ENCODE assay signal across 9 mouse cellular contexts in genomic region chr2:3089274-3089673, GRCm38 (mm10). TPM values are rescaled to one million over a fixed set of nuclear protein-coding genes. Genes with fewer than 3 reads are reported as not detected.
DNase-seq lines count a peak whose midpoint lies in the region; ATAC-seq and TF ChIP-seq lines count a peak whose summit lies in the region.
"Had no signal": no experiment of that assay in that cellular context is flagged by ENCODE, and none has a peak within 500 bp of the region (broad histone marks: within the 10 kb centered on the region; RNA-seq: fewer than 3 reads in every experiment).

No protein-coding gene starts in this region.

- H3K4me3 ChIP-seq in liver, embryonic 14.5 days (ENCODE audit: insufficient read depth in 1 of 2, low read depth in 2 of 2, low read length in 2 of 2), result no peak overlapping the region
- H3K4me3 ChIP-seq in liver, embryonic 12.5 days, result no peak overlapping the region
- H3K4me3 ChIP-seq: neural tube, embryonic 13.5 days had no signal

- no peaks in the 10 kb centered on the region for H3K9me3 ChIP-seq in liver, embryonic 14.5 days (ENCODE audit: control insufficient read depth, low read length)
- H3K9me3 ChIP-seq in liver, embryonic 12.5 days (replicated peaks), result no peaks in the 10 kb centered on the region
- H3K9me3 ChIP-seq: neural tube, embryonic 13.5 days had no signal

- no peak overlapping the region for H3K9ac ChIP-seq in liver, embryonic 14.5 days (replicated peaks)
- H3K9ac ChIP-seq in liver, embryonic 12.5 days, result no peak overlapping the region
- H3K9ac ChIP-seq: neural tube, embryonic 13.5 days had no signal

- H3K4me1 ChIP-seq in liver, embryonic 14.5 days (replicated peaks; ENCODE audit: control insufficient read depth in 2 of 2, insufficient read depth in 2 of 2, low read length in 1 of 2), result no peaks in the 10 kb centered on the region
- no peaks in the 10 kb centered on the region for H3K4me1 ChIP-seq in liver, embryonic 12.5 days
- H3K4me1 ChIP-seq: neural tube, embryonic 13.5 days had no signal

- peak; percentile 12; the same call in 1 of the 2 replicates for TF ChIP-seq CTCF in liver, embryonic 14.5 days (IDR thresholded peaks at IDR 0.05; ENCODE audit: low read depth)

- no peaks in the 10 kb centered on the region for H3K36me3 ChIP-seq in liver, embryonic 14.5 days (replicated peaks; ENCODE audit: control insufficient read depth, insufficient read depth, low read depth)
- H3K36me3 ChIP-seq in liver, embryonic 12.5 days, result no peaks in the 10 kb centered on the region
- H3K36me3 ChIP-seq: neural tube, embryonic 13.5 days had no signal

- TF ChIP-seq EP300 in liver, embryonic 14.5 days (IDR thresholded peaks at IDR 0.05; ENCODE audit: low read depth), result no peak

- WGBS in liver, embryonic 14.5 days (ENCODE audit: insufficient replicate concordance), result 14% methylated on average over 1 of the region's 1 CpGs
- WGBS in liver, embryonic 12.5 days (ENCODE audit: insufficient replicate concordance), result 13% methylated on average over 1 of the region's 1 CpGs

- DNase-seq in heart, adult 8-10 months (ENCODE audit: low spot score), result peak; percentile 41
- DNase-seq in heart, postnatal 36 days, result no peak
- no peak for DNase-seq in liver, embryonic 14.5 days (ENCODE audit: low read depth in 3 of 3, low spot score in 3 of 3)
- DNase-seq in adipocyte (ENCODE audit: low spot score), result peak; percentile 31
- DNase-seq in retina, embryonic 14.5 days (ENCODE audit: low spot score), result peak; percentile 58
- DNase-seq in c-Kit-positive CD71-positive TER-119-positive erythroid progenitor cells, embryonic 14.5 days (ENCODE audit: low spot score), result no peak

- intact Hi-C loops in heart, postnatal 36 days (cut with DNase I), result loop anchor here (1.0 to 2.0 kb wide), 3 partner anchors 29 to 326 kb away; no protein-coding TSS in a partner anchor

- no peak for ATAC-seq in liver, embryonic 14.5 days (ENCODE audit: insufficient read depth)
- no peak for ATAC-seq in liver, embryonic 12.5 days

- H3K27me3 ChIP-seq in liver, embryonic 14.5 days (ENCODE audit: control insufficient read depth, insufficient read depth, low read length), result no peaks in the 10 kb centered on the region
- H3K27me3 ChIP-seq in liver, embryonic 12.5 days (replicated peaks), result no peaks in the 10 kb centered on the region
- H3K27me3 ChIP-seq: neural tube, embryonic 13.5 days had no signal

- no peak overlapping the region for H3K27ac ChIP-seq in liver, embryonic 14.5 days
- H3K27ac ChIP-seq in liver, embryonic 12.5 days, result no peak overlapping the region
- H3K27ac ChIP-seq: macrophage; neural tube, embryonic 13.5 days had no signal

- H3K4me2 ChIP-seq in liver, embryonic 14.5 days (ENCODE audit: low read depth), result no peak overlapping the region
- H3K4me2 ChIP-seq in liver, embryonic 12.5 days, result no peak overlapping the region
- H3K4me2 ChIP-seq: neural tube, embryonic 13.5 days had no signal

RNA-seq across cellular contexts. Expression of gene Fam171a1, which starts 24.8 kb away (rescaled TPM):
- 10 to 100 TPM; 12.1 to 16.7 (median 14.0) TPM for total RNA-seq in heart, adult 8-10 months (2022)
- 10 to 100 TPM; 15.4 to 17.9 TPM for total RNA-seq in heart, postnatal 36 days (2021)
- 1.6 and 1.7 TPM in 2 replicates for polyA plus RNA-seq in liver, embryonic 14.5 days (2012; rRNA removed)
- 2.4 and 2.6 TPM in 2 replicates for polyA plus RNA-seq in liver, embryonic 14.5 days (2014; fragmentation: Nextera tagmentation; extraction: Ambion mirVana)
- polyA plus RNA-seq in liver, embryonic 12.5 days (2016; fragmentation: Nextera tagmentation; extraction: Ambion mirVana), result 7.0 and 7.6 TPM in 2 replicates

Comparison
In these comparisons a context has a peak if more than half of its experiments do, and no peak if none do; other contexts are left out.
1. DNase-seq: peak in heart, adult 8-10 months (single experiment), adipocyte (single experiment) and retina, embryonic 14.5 days (single experiment); none in heart, postnatal 36 days (0 of 2), liver, embryonic 14.5 days (0 of 3) and c-Kit-positive CD71-positive TER-119-positive erythroid progenitor cells, embryonic 14.5 days (single experiment).